Mouse (Mus musculus): ENCODE measurements around the gene Suv39h1. TPM values are rescaled to one million over a fixed set of nuclear protein-coding genes. Genes with fewer than 3 reads are reported as not detected.

Suv39h1 gene
- 80.8 and 82.6 TPM in 2 replicates for polyA plus RNA-seq (2014; fragmentation: Nextera tagmentation; extraction: Ambion mirVana)

DNA sequence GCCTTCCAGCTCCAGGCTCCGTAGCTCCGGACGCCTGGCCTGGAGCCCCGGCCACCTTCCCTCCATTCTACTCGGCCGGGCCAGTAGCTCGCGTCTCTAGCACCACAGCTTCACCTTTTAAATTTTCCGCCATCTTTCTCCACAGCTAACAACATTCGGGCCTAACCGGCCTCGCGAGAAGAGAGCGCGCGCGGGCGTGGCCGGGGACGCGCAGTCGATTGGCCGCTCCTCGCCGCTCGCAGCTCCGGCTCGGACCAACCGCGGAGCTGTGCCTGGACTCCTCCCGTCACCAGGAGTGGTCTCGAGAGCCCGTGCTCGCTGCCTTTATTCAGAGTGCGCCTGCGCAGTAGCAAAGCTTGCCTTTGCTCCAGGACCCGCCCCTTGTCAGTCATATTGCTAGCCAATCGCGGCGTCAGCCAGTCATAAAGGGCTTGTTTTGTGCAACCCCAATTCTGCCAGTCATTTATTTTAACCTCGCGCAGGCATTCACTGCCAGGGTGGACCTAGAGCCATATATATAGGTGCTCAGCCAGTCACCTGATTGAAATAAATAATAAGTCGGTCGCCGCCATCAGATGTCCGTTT is at the start of gene Suv39h1:
Gene Suv39h1, minus strand, starts transcription at position 331 of the 585 bp plus-strand sequence.
- Histone ChIP-seq H3K9ac (ENCODE audit: low read length) (peak within 1 kb of the TSS; percentile 69), H3K4me2 (peak within 1 kb of the TSS; percentile 47), H3K9me3 (ENCODE audit: control insufficient read depth, low read length) (no peaks in the 10 kb centered on the region), H3K27ac (ENCODE audit: low read depth, low read length) (peak within 1 kb of the TSS; percentile 80), H3K36me3 (ENCODE audit: control insufficient read depth, insufficient read depth, low read length) (peaks cover 5% of the 10 kb centered on the region; the same call in 1 of the 2 replicates), H3K4me1 (ENCODE audit: control insufficient read depth, insufficient read depth, low read length) (peaks cover 3% of the 10 kb centered on the region), H3K27me3 (ENCODE audit: control insufficient read depth, insufficient read depth, low read length) (no peaks in the 10 kb centered on the region), H3K4me3 (ENCODE audit: low read depth, low read length) (peak within 1 kb of the TSS; percentile 60)
- WGBS, result 16% methylated on average over 45 of the region's 46 CpGs
- ATAC-seq (ENCODE audit: low FRiP score), result peak; percentile 97
- peak; percentile 97 for DNase-seq (ENCODE audit: low spot score, missing footprints)

DNA sequence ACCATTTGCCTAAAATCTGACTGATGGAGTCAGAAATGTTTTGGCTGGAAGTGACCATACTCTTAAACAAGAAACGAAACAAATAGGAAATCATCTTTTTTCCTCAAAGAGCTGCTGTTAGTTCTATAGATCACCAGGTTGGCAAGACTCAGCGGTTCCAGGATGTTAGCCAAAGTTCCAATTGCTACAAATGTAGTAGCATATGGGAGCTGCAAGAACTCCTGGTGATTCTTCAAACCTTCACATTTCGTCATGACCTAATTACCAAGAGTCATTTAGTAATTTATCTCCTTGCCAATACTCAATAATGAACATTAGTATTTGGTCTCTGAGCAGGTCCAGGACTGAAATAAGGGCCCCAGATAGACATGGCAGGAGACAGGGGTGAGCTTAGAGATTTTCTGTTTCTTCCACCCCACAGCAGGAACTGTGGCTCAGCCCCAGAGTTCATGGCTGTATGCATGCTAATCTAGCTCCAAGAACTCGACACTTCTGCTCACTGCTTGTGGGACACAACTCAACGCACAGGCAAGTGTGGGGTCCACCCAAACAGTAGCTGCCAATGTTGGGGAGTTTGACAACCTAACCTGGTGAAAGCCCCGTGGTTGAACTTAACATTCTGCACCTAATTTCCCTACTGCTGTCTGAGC is 49.4 kb upstream of the Suv39h1 start:
- Histone ChIP-seq H3K4me1 (ENCODE audit: control insufficient read depth, insufficient read depth, low read length) (no peaks in the 10 kb centered on the region), H3K36me3 (ENCODE audit: control insufficient read depth, insufficient read depth, low read length) (no peaks in the 10 kb centered on the region), H3K9me3 (ENCODE audit: control insufficient read depth, low read length) (no peaks in the 10 kb centered on the region), H3K27ac (ENCODE audit: low read depth, low read length) (no peak overlapping the region), H3K9ac (ENCODE audit: low read length) (no peak overlapping the region), H3K27me3 (ENCODE audit: control insufficient read depth, insufficient read depth, low read length) (no peaks in the 10 kb centered on the region), H3K4me2 (no peak overlapping the region), H3K4me3 (ENCODE audit: low read depth, low read length) (no peak overlapping the region)
- WGBS, result 88% methylated on average over 6 of the region's 6 CpGs
- no peak for DNase-seq (ENCODE audit: low spot score, missing footprints)
- no peak for ATAC-seq (ENCODE audit: low FRiP score)

DNA sequence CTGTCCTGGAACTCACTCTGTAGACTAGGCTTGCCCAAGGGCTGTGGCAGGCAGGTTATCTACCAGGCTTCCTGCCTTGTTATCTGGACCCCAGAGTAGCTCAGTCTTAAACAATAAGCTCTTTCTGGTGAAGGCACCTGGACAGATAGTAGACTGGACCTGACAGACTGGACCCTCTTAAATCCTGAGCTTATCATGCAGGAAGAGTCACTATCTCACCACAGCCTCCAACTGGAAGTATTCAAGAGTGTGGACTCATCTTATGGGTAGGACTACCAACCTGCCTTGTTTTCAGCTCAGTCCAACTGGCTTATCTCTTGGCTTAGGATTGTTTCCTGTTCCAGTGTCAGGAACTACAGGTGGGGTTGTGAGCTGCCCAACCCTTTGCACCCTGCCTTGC is 42.7 kb upstream of the Suv39h1 start:
- no peaks in the 10 kb centered on the region for H3K36me3 ChIP-seq (ENCODE audit: control insufficient read depth, insufficient read depth, low read length)
- no peak overlapping the region for H3K4me2 ChIP-seq
- no peak overlapping the region for H3K9ac ChIP-seq (ENCODE audit: low read length)
- no peaks in the 10 kb centered on the region for H3K27me3 ChIP-seq (ENCODE audit: control insufficient read depth, insufficient read depth, low read length)
- H3K4me1 ChIP-seq (ENCODE audit: control insufficient read depth, insufficient read depth, low read length), result no peaks in the 10 kb centered on the region
- H3K9me3 ChIP-seq (ENCODE audit: control insufficient read depth, low read length), result no peaks in the 10 kb centered on the region
- no peak overlapping the region for H3K27ac ChIP-seq (ENCODE audit: low read depth, low read length)
- ATAC-seq (ENCODE audit: low FRiP score) (no peak), DNase-seq (ENCODE audit: low spot score, missing footprints) (no peak)
- no peak overlapping the region for H3K4me3 ChIP-seq (ENCODE audit: low read depth, low read length)

GRCm38 (mm10) chrX:8115275-8115674 is 40.7 kb upstream of the Suv39h1 start:
- no peaks in the 10 kb centered on the region for H3K27me3 ChIP-seq (ENCODE audit: control insufficient read depth, insufficient read depth, low read length)
- no peak overlapping the region for H3K9ac ChIP-seq (ENCODE audit: low read length)
- no peaks in the 10 kb centered on the region for H3K4me1 ChIP-seq (ENCODE audit: control insufficient read depth, insufficient read depth, low read length)
- no peak for ATAC-seq (ENCODE audit: low FRiP score)
- H3K4me3 ChIP-seq (ENCODE audit: low read depth, low read length), result no peak overlapping the region
- WGBS, result 76% methylated on average over 4 of the region's 4 CpGs
- DNase-seq (ENCODE audit: low spot score, missing footprints), result no peak
- no peaks in the 10 kb centered on the region for H3K9me3 ChIP-seq (ENCODE audit: control insufficient read depth, low read length)
- H3K4me2 ChIP-seq, result no peak overlapping the region
- no peaks in the 10 kb centered on the region for H3K36me3 ChIP-seq (ENCODE audit: control insufficient read depth, insufficient read depth, low read length)
- H3K27ac ChIP-seq (ENCODE audit: low read depth, low read length), result no peak overlapping the region

- Histone ChIP-seq H3K9me3 (ENCODE audit: control insufficient read depth, low read length) (no peaks in the 10 kb centered on the region), H3K27ac (ENCODE audit: low read depth, low read length) (no peak overlapping the region), H3K4me3 (ENCODE audit: low read depth, low read length) (no peak overlapping the region), H3K4me1 (ENCODE audit: control insufficient read depth, insufficient read depth, low read length) (peaks cover 4% of the 10 kb centered on the region; the same call in 1 of the 2 replicates), H3K9ac (ENCODE audit: low read length) (no peak overlapping the region), H3K27me3 (ENCODE audit: control insufficient read depth, insufficient read depth, low read length) (no peaks in the 10 kb centered on the region), H3K4me2 (no peak overlapping the region), H3K36me3 (ENCODE audit: control insufficient read depth, insufficient read depth, low read length) (no peaks in the 10 kb centered on the region)
- 93% methylated on average over 3 of the region's 3 CpGs for WGBS
- DNase-seq (ENCODE audit: low spot score, missing footprints) (no peak), ATAC-seq (ENCODE audit: low FRiP score) (no peak)
These were observed 30.5 kb upstream of the Suv39h1 start for GRCm38 (mm10) chrX:8105019-8105418.

GRCm38 (mm10) chrX:8102213-8102668 is 27.7 kb upstream of the Suv39h1 start:
- WGBS, result 71% methylated on average over 7 of the region's 7 CpGs
- Histone ChIP-seq H3K27ac (ENCODE audit: low read depth, low read length) (no peak overlapping the region), H3K9me3 (ENCODE audit: control insufficient read depth, low read length) (no peaks in the 10 kb centered on the region), H3K4me2 (no peak overlapping the region), H3K4me1 (ENCODE audit: control insufficient read depth, insufficient read depth, low read length) (peaks cover 4% of the 10 kb centered on the region; the same call in 1 of the 2 replicates), H3K4me3 (ENCODE audit: low read depth, low read length) (no peak overlapping the region), H3K36me3 (ENCODE audit: control insufficient read depth, insufficient read depth, low read length) (no peaks in the 10 kb centered on the region), H3K9ac (ENCODE audit: low read length) (no peak overlapping the region), H3K27me3 (ENCODE audit: control insufficient read depth, insufficient read depth, low read length) (no peaks in the 10 kb centered on the region)
- ATAC-seq (ENCODE audit: low FRiP score) (no peak), DNase-seq (ENCODE audit: low spot score, missing footprints) (no peak)

DNA sequence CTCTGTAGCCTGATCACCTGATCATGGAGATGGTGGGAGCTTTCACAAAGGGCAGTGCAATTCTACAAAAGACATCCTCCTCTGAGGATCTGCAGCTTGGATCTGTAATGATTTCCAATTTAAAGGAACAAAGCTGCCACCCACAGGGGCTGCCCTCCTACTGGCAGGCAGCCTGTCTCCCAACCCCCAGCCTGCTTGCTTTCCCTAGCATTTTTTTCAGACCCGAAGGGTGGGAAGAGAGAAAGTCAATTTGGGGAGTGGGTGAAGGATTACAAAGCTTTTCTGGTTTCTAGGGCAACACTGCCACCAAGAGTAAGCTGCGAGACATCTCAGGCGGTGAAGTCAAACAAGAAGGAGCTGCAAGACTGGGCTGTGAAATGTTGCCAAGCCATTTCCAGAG is 26.5 kb upstream of the Suv39h1 start:
- no peaks in the 10 kb centered on the region for H3K9me3 ChIP-seq (ENCODE audit: control insufficient read depth, low read length)
- H3K27ac ChIP-seq (ENCODE audit: low read depth, low read length), result peak overlapping the region; percentile 62; the same call in 1 of the 2 replicates
- no peaks in the 10 kb centered on the region for H3K27me3 ChIP-seq (ENCODE audit: control insufficient read depth, insufficient read depth, low read length)
- H3K36me3 ChIP-seq (ENCODE audit: control insufficient read depth, insufficient read depth, low read length), result no peaks in the 10 kb centered on the region
- H3K4me1 ChIP-seq (ENCODE audit: control insufficient read depth, insufficient read depth, low read length), result peaks cover 4% of the 10 kb centered on the region; the same call in 1 of the 2 replicates
- no peak overlapping the region for H3K4me2 ChIP-seq
- DNase-seq (ENCODE audit: low spot score, missing footprints) (peak; percentile 97), ATAC-seq (ENCODE audit: low FRiP score) (peak; percentile 61)
- no peak overlapping the region for H3K9ac ChIP-seq (ENCODE audit: low read length)
- 8% methylated on average over 3 of the region's 3 CpGs for WGBS
- no peak overlapping the region for H3K4me3 ChIP-seq (ENCODE audit: low read depth, low read length)

DNA sequence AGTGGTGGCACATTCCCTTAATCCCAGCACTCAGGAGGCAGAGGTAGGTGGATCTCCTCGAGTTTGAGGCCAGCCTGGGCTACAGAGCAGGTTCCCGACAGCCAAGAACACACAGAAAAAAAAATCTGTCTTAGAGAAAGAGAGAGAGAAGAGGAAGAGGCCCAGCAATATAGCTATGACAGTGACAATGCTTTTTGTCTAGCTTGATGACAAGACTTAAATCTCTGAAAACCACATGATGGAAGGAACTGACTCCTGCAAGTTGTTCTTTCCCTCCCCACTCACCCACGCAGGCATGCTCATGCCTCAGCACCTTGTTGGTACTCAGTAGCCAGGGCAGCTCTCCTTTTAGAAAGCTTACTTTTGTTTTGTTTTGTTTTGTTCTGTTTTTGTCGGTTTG is 24.9 kb upstream of the Suv39h1 start:
- H3K4me3 ChIP-seq (ENCODE audit: low read depth, low read length), result no peak overlapping the region
- no peak overlapping the region for H3K4me2 ChIP-seq
- H3K9me3 ChIP-seq (ENCODE audit: control insufficient read depth, low read length), result no peaks in the 10 kb centered on the region
- no peak for DNase-seq (ENCODE audit: low spot score, missing footprints)
- 60% methylated on average over 4 of the region's 4 CpGs for WGBS
- no peak overlapping the region for H3K27ac ChIP-seq (ENCODE audit: low read depth, low read length)
- no peaks in the 10 kb centered on the region for H3K36me3 ChIP-seq (ENCODE audit: control insufficient read depth, insufficient read depth, low read length)
- no peaks in the 10 kb centered on the region for H3K27me3 ChIP-seq (ENCODE audit: control insufficient read depth, insufficient read depth, low read length)
- H3K4me1 ChIP-seq (ENCODE audit: control insufficient read depth, insufficient read depth, low read length), result peaks cover 4% of the 10 kb centered on the region; the same call in 1 of the 2 replicates
- H3K9ac ChIP-seq (ENCODE audit: low read length), result no peak overlapping the region
- ATAC-seq (ENCODE audit: low FRiP score), result no peak

- H3K27ac ChIP-seq (ENCODE audit: low read depth, low read length), result no peak overlapping the region
- no peaks in the 10 kb centered on the region for H3K9me3 ChIP-seq (ENCODE audit: control insufficient read depth, low read length)
- DNase-seq (ENCODE audit: low spot score, missing footprints), result peak; percentile 95
- H3K4me2 ChIP-seq, result peak overlapping the region; percentile 37
- peaks cover 4% of the 10 kb centered on the region; the same call in 1 of the 2 replicates for H3K4me1 ChIP-seq (ENCODE audit: control insufficient read depth, insufficient read depth, low read length)
- peak overlapping the region; percentile 44 for H3K9ac ChIP-seq (ENCODE audit: low read length)
- no peaks in the 10 kb centered on the region for H3K27me3 ChIP-seq (ENCODE audit: control insufficient read depth, insufficient read depth, low read length)
- H3K4me3 ChIP-seq (ENCODE audit: low read depth, low read length), result peak overlapping the region; percentile 22
- H3K36me3 ChIP-seq (ENCODE audit: control insufficient read depth, insufficient read depth, low read length), result no peaks in the 10 kb centered on the region
- peak; percentile 94 for ATAC-seq (ENCODE audit: low FRiP score)
- WGBS, result 15% methylated on average over 19 of the region's 19 CpGs
These were observed 22.3 kb upstream of the Suv39h1 start for GRCm38 (mm10) chrX:8096787-8097242.

All from midbrain, embryonic 11.5 days (tissue).